10 mouse cellular contexts compared by ENCODE assay signal in the genomic region with DNA sequence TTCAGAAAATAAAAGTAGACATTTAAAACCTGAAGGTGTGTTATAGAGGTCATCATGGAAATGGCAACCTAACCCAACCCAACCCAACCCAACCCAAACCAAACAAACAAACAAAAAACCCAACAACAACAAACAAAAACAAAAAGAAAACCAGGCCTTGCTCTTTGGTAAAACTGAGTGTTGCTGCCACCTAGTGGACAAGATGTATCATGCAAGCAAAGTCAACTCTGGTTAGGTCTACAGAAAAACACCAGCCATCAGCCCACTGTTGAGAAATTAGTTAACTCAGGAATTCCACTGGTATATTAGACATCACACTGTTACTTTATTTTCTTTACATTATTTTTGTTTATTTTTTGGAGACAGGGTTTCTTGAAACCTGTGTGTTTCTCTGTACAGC. TPM values are rescaled to one million over a fixed set of nuclear protein-coding genes. Genes with fewer than 3 reads are reported as not detected.
DNase-seq lines count a peak whose midpoint lies in the region; ATAC-seq and TF ChIP-seq lines count a peak whose summit lies in the region.
"Had no signal": no experiment of that assay in that cellular context is flagged by ENCODE, and none has a peak within 500 bp of the region (broad histone marks: within the 10 kb centered on the region; RNA-seq: fewer than 3 reads in every experiment).

No protein-coding gene starts in this region.

- peak; percentile 19 for DNase-seq in forebrain, embryonic 10.5 days (ENCODE audit: extremely low spot score, low spot score)
- DNase-seq in limb, embryonic 11.5 days (ENCODE audit: low spot score): peak; percentile 34
- no peak for DNase-seq in limb, embryonic 10.5 days (ENCODE audit: low spot score)
- DNase-seq in embryo, embryonic 11 days: peak; percentile 33
- DNase-seq in liver, embryonic 14.5 days (ENCODE audit: low read depth in 3 of 3, low spot score in 3 of 3): peak in 1 of 3 experiments; percentile 1

- no peak for TF ChIP-seq EP300 in ES-Bruce4 (IDR thresholded peaks at IDR 0.05; ENCODE audit: insufficient read depth, low read depth, low read length)
- TF ChIP-seq EP300 in liver, embryonic 14.5 days (IDR thresholded peaks at IDR 0.05; ENCODE audit: low read depth): no peak

- H3K36me3 ChIP-seq in forebrain, embryonic 10.5 days (replicated peaks): no peaks in the 10 kb centered on the region
- H3K36me3 ChIP-seq in forebrain, embryonic 12.5 days (replicated peaks): no peaks in the 10 kb centered on the region
- H3K36me3 ChIP-seq in limb, embryonic 11.5 days (ENCODE audit: control insufficient read depth, insufficient read depth, low read length): no peaks in the 10 kb centered on the region
- H3K36me3 ChIP-seq in limb, embryonic 10.5 days: no peaks in the 10 kb centered on the region
- H3K36me3 ChIP-seq in ES-Bruce4 (ENCODE audit: control insufficient read depth, insufficient read depth, low read length, poor library complexity, severe bottlenecking): no peaks in the 10 kb centered on the region
- no peaks in the 10 kb centered on the region for H3K36me3 ChIP-seq in liver, embryonic 14.5 days (replicated peaks; ENCODE audit: control insufficient read depth, insufficient read depth, low read depth)
- H3K36me3 ChIP-seq: heart, embryonic 15.5 days; midbrain, embryonic 12.5 days had no signal

- no peaks in the 10 kb centered on the region for H3K9me3 ChIP-seq in forebrain, embryonic 10.5 days
- H3K9me3 ChIP-seq in forebrain, embryonic 12.5 days: no peaks in the 10 kb centered on the region
- no peaks in the 10 kb centered on the region for H3K9me3 ChIP-seq in limb, embryonic 11.5 days (ENCODE audit: control insufficient read depth, low read length)
- no peaks in the 10 kb centered on the region for H3K9me3 ChIP-seq in limb, embryonic 10.5 days (replicated peaks)
- no peaks in the 10 kb centered on the region for H3K9me3 ChIP-seq in ES-Bruce4 (replicated peaks; ENCODE audit: control insufficient read depth, insufficient read depth, low read length, poor library complexity, severe bottlenecking)
- H3K9me3 ChIP-seq in liver, embryonic 14.5 days (ENCODE audit: control insufficient read depth, low read length): no peaks in the 10 kb centered on the region
- H3K9me3 ChIP-seq: heart, embryonic 15.5 days; midbrain, embryonic 12.5 days had no signal

- no peak for ATAC-seq in forebrain, embryonic 12.5 days (ENCODE audit: low FRiP score)
- no peak for ATAC-seq in limb, embryonic 11.5 days (ENCODE audit: insufficient number of reproducible peaks, low FRiP score, low TSS enrichment, low read depth)
- ATAC-seq in liver, embryonic 14.5 days (ENCODE audit: insufficient read depth): no peak
- no peak for ATAC-seq in megakaryocyte-erythroid progenitor cell, adult 5-6 weeks (replicated peaks; ENCODE audit: low FRiP score, low TSS enrichment, poor library complexity, severe bottlenecking)

- no peaks in the 10 kb centered on the region for H3K4me1 ChIP-seq in forebrain, embryonic 10.5 days
- H3K4me1 ChIP-seq in forebrain, embryonic 12.5 days: no peaks in the 10 kb centered on the region
- no peaks in the 10 kb centered on the region for H3K4me1 ChIP-seq in limb, embryonic 11.5 days (ENCODE audit: control insufficient read depth, insufficient read depth, low read length)
- no peaks in the 10 kb centered on the region for H3K4me1 ChIP-seq in limb, embryonic 10.5 days
- no peaks in the 10 kb centered on the region for H3K4me1 ChIP-seq in ES-Bruce4 (ENCODE audit: control insufficient read depth, insufficient read depth, low read length)
- no peaks in the 10 kb centered on the region for H3K4me1 ChIP-seq in liver, embryonic 14.5 days (replicated peaks; ENCODE audit: control insufficient read depth in 2 of 2, insufficient read depth in 2 of 2, low read length in 1 of 2)
- H3K4me1 ChIP-seq: heart, embryonic 15.5 days; midbrain, embryonic 12.5 days had no signal

- no peak overlapping the region for H3K4me2 ChIP-seq in forebrain, embryonic 12.5 days
- no peak overlapping the region for H3K4me2 ChIP-seq in limb, embryonic 11.5 days (ENCODE audit: low read depth, severe bottlenecking)
- no peak overlapping the region for H3K4me2 ChIP-seq in liver, embryonic 14.5 days (ENCODE audit: low read depth)
- H3K4me2 ChIP-seq: heart, embryonic 15.5 days; midbrain, embryonic 12.5 days had no signal

- no peak overlapping the region for H3K27ac ChIP-seq in forebrain, embryonic 10.5 days
- no peak overlapping the region for H3K27ac ChIP-seq in forebrain, embryonic 12.5 days
- no peak overlapping the region for H3K27ac ChIP-seq in limb, embryonic 11.5 days (replicated peaks; ENCODE audit: low read depth, low read length)
- H3K27ac ChIP-seq in limb, embryonic 10.5 days: no peak overlapping the region
- H3K27ac ChIP-seq in ES-Bruce4 (ENCODE audit: insufficient read depth, low read length): no peak overlapping the region
- H3K27ac ChIP-seq in liver, embryonic 14.5 days: no peak overlapping the region
- H3K27ac ChIP-seq: heart, embryonic 15.5 days; midbrain, embryonic 12.5 days had no signal

- H3K27me3 ChIP-seq in forebrain, embryonic 10.5 days (ENCODE audit: poor library complexity, severe bottlenecking): no peaks in the 10 kb centered on the region
- H3K27me3 ChIP-seq in forebrain, embryonic 12.5 days: no peaks in the 10 kb centered on the region
- H3K27me3 ChIP-seq in limb, embryonic 11.5 days (ENCODE audit: control insufficient read depth, insufficient read depth, low read length): no peaks in the 10 kb centered on the region
- no peaks in the 10 kb centered on the region for H3K27me3 ChIP-seq in limb, embryonic 10.5 days (ENCODE audit: low read depth, poor library complexity, severe bottlenecking)
- H3K27me3 ChIP-seq in ES-Bruce4 (ENCODE audit: control insufficient read depth, insufficient read depth, low read length, poor library complexity, severe bottlenecking): no peaks in the 10 kb centered on the region
- no peaks in the 10 kb centered on the region for H3K27me3 ChIP-seq in liver, embryonic 14.5 days (ENCODE audit: control insufficient read depth, insufficient read depth, low read length)
- H3K27me3 ChIP-seq: heart, embryonic 15.5 days; midbrain, embryonic 12.5 days had no signal

- no peak overlapping the region for H3K4me3 ChIP-seq in forebrain, embryonic 10.5 days
- no peak overlapping the region for H3K4me3 ChIP-seq in forebrain, embryonic 12.5 days (replicated peaks)
- H3K4me3 ChIP-seq in limb, embryonic 11.5 days (ENCODE audit: low read depth, low read length): no peak overlapping the region
- H3K4me3 ChIP-seq in limb, embryonic 10.5 days: no peak overlapping the region
- no peak overlapping the region for H3K4me3 ChIP-seq in ES-Bruce4 (ENCODE audit: low read depth, low read length)
- no peak overlapping the region for H3K4me3 ChIP-seq in liver, embryonic 14.5 days (ENCODE audit: insufficient read depth in 1 of 2, low read depth in 2 of 2, low read length in 2 of 2)
- H3K4me3 ChIP-seq: heart, embryonic 15.5 days; midbrain, embryonic 12.5 days had no signal

- TF ChIP-seq CTCF in ES-Bruce4 (IDR thresholded peaks at IDR 0.05; ENCODE audit: low read depth, low read length): peak; percentile 5
- TF ChIP-seq CTCF in liver, embryonic 14.5 days (IDR thresholded peaks at IDR 0.05; ENCODE audit: low read depth): peak; percentile 70

- H3K9ac ChIP-seq in forebrain, embryonic 12.5 days: no peak overlapping the region
- H3K9ac ChIP-seq in limb, embryonic 11.5 days (ENCODE audit: low read length): no peak overlapping the region
- no peak overlapping the region for H3K9ac ChIP-seq in ES-Bruce4 (ENCODE audit: low read depth, poor library complexity, severe bottlenecking)
- no peak overlapping the region for H3K9ac ChIP-seq in liver, embryonic 14.5 days (replicated peaks)
- H3K9ac ChIP-seq: heart, embryonic 15.5 days; midbrain, embryonic 12.5 days had no signal

- no peak for TF ChIP-seq POLR2A in ES-Bruce4 (IDR thresholded peaks at IDR 0.05; ENCODE audit: insufficient read depth, low read length)

RNA-seq across cellular contexts. Expression of gene Map7d3, which starts 17.2 kb away (rescaled TPM):
- polyA plus RNA-seq in forebrain, embryonic 10.5 days (2016; fragmentation: Nextera tagmentation; extraction: Ambion mirVana): 2.5 and 2.8 TPM in 2 replicates
- polyA plus RNA-seq in forebrain, embryonic 12.5 days (2016; fragmentation: Nextera tagmentation; extraction: Ambion mirVana): 1.7 and 1.9 TPM in 2 replicates
- polyA plus RNA-seq in limb, embryonic 11.5 days (2014; fragmentation: Nextera tagmentation; extraction: Ambion mirVana): 3.0 and 3.2 TPM in 2 replicates
- polyA plus RNA-seq in limb, embryonic 10.5 days (2016; fragmentation: Nextera tagmentation; extraction: Ambion mirVana): 1.9 and 2.0 TPM in 2 replicates
- 4.4 and 5.1 TPM in 2 replicates for polyA plus RNA-seq in ES-Bruce4 (2011; ENCODE audit: insufficient read depth, insufficient read length, low read depth, missing spikeins)
- 0.02 and 0.15 TPM in 2 replicates for polyA plus RNA-seq in liver, embryonic 14.5 days (2012; rRNA removed)
- 0.13 and 0.53 TPM in 2 replicates for polyA plus RNA-seq in liver, embryonic 14.5 days (2014; fragmentation: Nextera tagmentation; extraction: Ambion mirVana)
- 1.1 and 2.1 TPM in 2 replicates for total RNA-seq in megakaryocyte-erythroid progenitor cell, adult 5-6 weeks (2014; fragmentation: Nextera tagmentation)
- 1.3 and 2.3 TPM in 2 replicates for total RNA-seq in megakaryocyte-erythroid progenitor cell, adult 5-6 weeks (2017)

RNA-seq across cellular contexts. Expression of gene Adgrg4, which starts 30.6 kb away (rescaled TPM):
- not detected in 2 replicates for polyA plus RNA-seq in forebrain, embryonic 10.5 days (2016; fragmentation: Nextera tagmentation; extraction: Ambion mirVana)
- polyA plus RNA-seq in forebrain, embryonic 12.5 days (2016; fragmentation: Nextera tagmentation; extraction: Ambion mirVana): not detected in 2 replicates
- polyA plus RNA-seq in limb, embryonic 11.5 days (2014; fragmentation: Nextera tagmentation; extraction: Ambion mirVana): not detected in 2 replicates
- 0.10 TPM in 1 of 2 replicates, not detected in the other for polyA plus RNA-seq in limb, embryonic 10.5 days (2016; fragmentation: Nextera tagmentation; extraction: Ambion mirVana)
- polyA plus RNA-seq in ES-Bruce4 (2011; ENCODE audit: insufficient read depth, insufficient read length, low read depth, missing spikeins): not detected in 2 replicates
- not detected in 2 replicates for polyA plus RNA-seq in liver, embryonic 14.5 days (2012; rRNA removed)
- polyA plus RNA-seq in liver, embryonic 14.5 days (2014; fragmentation: Nextera tagmentation; extraction: Ambion mirVana): not detected in 2 replicates
- total RNA-seq in megakaryocyte-erythroid progenitor cell, adult 5-6 weeks (2014; fragmentation: Nextera tagmentation): not detected in 2 replicates
- total RNA-seq in megakaryocyte-erythroid progenitor cell, adult 5-6 weeks (2017): not detected in 2 replicates
- polyA plus RNA-seq: heart, embryonic 15.5 days; midbrain, embryonic 12.5 days had no signal
